Mouse (Mus musculus): Measurements from ENCODE around the gene Spsb1. TPM values are rescaled to one million over a fixed set of nuclear protein-coding genes. Genes with fewer than 3 reads are reported as not detected.

Spsb1 gene
- total and polyA plus RNA-seq, 2 experiments, result 0.91 to 0.92 TPM

- no peak for TF ChIP-seq POLR2A (IDR thresholded peaks at IDR 0.05; ENCODE audit: extremely low read depth, insufficient read depth, low read length)
- TF ChIP-seq CTCF (IDR thresholded peaks at IDR 0.05; ENCODE audit: low read depth, low read length), result no peak
- H3K27ac ChIP-seq (replicated peaks; ENCODE audit: insufficient read depth, low read depth, low read length), result no peak overlapping the region
- no peaks in the 10 kb centered on the region for H3K79me2 ChIP-seq (ENCODE audit: control insufficient read depth, insufficient read depth, low read length)
- H3K27me3 ChIP-seq (ENCODE audit: control insufficient read depth, insufficient read depth, low read length), result no peaks in the 10 kb centered on the region
- no peak overlapping the region for H3K9ac ChIP-seq (ENCODE audit: low read depth, low read length)
- H3K36me3 ChIP-seq (ENCODE audit: control insufficient read depth, insufficient read depth, low read length), result no peaks in the 10 kb centered on the region
- no peak for DNase-seq (ENCODE audit: extremely low read depth, low read depth, low spot score)
- 46% methylated on average over 8 of the region's 8 CpGs for WGBS
- no peak overlapping the region for H3K4me3 ChIP-seq (ENCODE audit: insufficient read depth, low read depth, low read length)
- H3K4me1 ChIP-seq (ENCODE audit: control insufficient read depth, insufficient read depth, low read length), result peaks cover 2% of the 10 kb centered on the region
Measured at GRCm38 (mm10) chr4:149851554-149851953, 103.3 kb downstream of the Spsb1 start.

- no peaks in the 10 kb centered on the region for H3K27me3 ChIP-seq (ENCODE audit: control insufficient read depth, insufficient read depth, low read length)
- no peak for TF ChIP-seq POLR2A (IDR thresholded peaks at IDR 0.05; ENCODE audit: extremely low read depth, insufficient read depth, low read length)
- no peak for TF ChIP-seq CTCF (IDR thresholded peaks at IDR 0.05; ENCODE audit: low read depth, low read length)
- 53% methylated on average over 10 of the region's 10 CpGs for WGBS
Measured at GRCm38 (mm10) chr4:149850674-149851073, 104.2 kb downstream of the Spsb1 start.

GRCm38 (mm10) chr4:149850045-149850444 lies 104.8 kb downstream of the Spsb1 start:
- Histone ChIP-seq H3K79me2 (ENCODE audit: control insufficient read depth, insufficient read depth, low read length) (no peaks in the 10 kb centered on the region), H3K4me3 (ENCODE audit: insufficient read depth, low read depth, low read length) (no peak overlapping the region), H3K4me1 (ENCODE audit: control insufficient read depth, insufficient read depth, low read length) (peaks cover 2% of the 10 kb centered on the region), H3K27ac (replicated peaks; ENCODE audit: insufficient read depth, low read depth, low read length) (no peak overlapping the region), H3K27me3 (ENCODE audit: control insufficient read depth, insufficient read depth, low read length) (no peaks in the 10 kb centered on the region), H3K9ac (ENCODE audit: low read depth, low read length) (no peak overlapping the region), H3K36me3 (ENCODE audit: control insufficient read depth, insufficient read depth, low read length) (no peaks in the 10 kb centered on the region)
- TF ChIP-seq CTCF (IDR thresholded peaks at IDR 0.05; ENCODE audit: low read depth, low read length), result no peak
- TF ChIP-seq POLR2A (IDR thresholded peaks at IDR 0.05; ENCODE audit: extremely low read depth, insufficient read depth, low read length), result no peak
- 88% methylated on average over 7 of the region's 7 CpGs for WGBS
- DNase-seq (ENCODE audit: extremely low read depth, low read depth, low spot score), result no peak

More at GRCm38 (mm10) chr4:149850674-149851073, 104.2 kb downstream of the Spsb1 start:
- Histone ChIP-seq H3K4me1 (ENCODE audit: control insufficient read depth, insufficient read depth, low read length) (peaks cover 2% of the 10 kb centered on the region), H3K27ac (replicated peaks; ENCODE audit: insufficient read depth, low read depth, low read length) (no peak overlapping the region), H3K9ac (ENCODE audit: low read depth, low read length) (no peak overlapping the region), H3K4me3 (ENCODE audit: insufficient read depth, low read depth, low read length) (no peak overlapping the region), H3K36me3 (ENCODE audit: control insufficient read depth, insufficient read depth, low read length) (no peaks in the 10 kb centered on the region), H3K79me2 (ENCODE audit: control insufficient read depth, insufficient read depth, low read length) (no peaks in the 10 kb centered on the region)
- DNase-seq (ENCODE audit: extremely low read depth, low read depth, low spot score), result no peak

GRCm38 (mm10) chr4:149849035-149849434 lies 105.8 kb downstream of the Spsb1 start:
- H3K36me3 ChIP-seq (ENCODE audit: control insufficient read depth, insufficient read depth, low read length), result no peaks in the 10 kb centered on the region
- H3K4me1 ChIP-seq (ENCODE audit: control insufficient read depth, insufficient read depth, low read length), result no peaks in the 10 kb centered on the region
- no peak overlapping the region for H3K9ac ChIP-seq (ENCODE audit: low read depth, low read length)
- no peak overlapping the region for H3K4me3 ChIP-seq (ENCODE audit: insufficient read depth, low read depth, low read length)
- DNase-seq (ENCODE audit: extremely low read depth, low read depth, low spot score), result no peak
- TF ChIP-seq POLR2A (IDR thresholded peaks at IDR 0.05; ENCODE audit: extremely low read depth, insufficient read depth, low read length) (no peak), CTCF (IDR thresholded peaks at IDR 0.05; ENCODE audit: low read depth, low read length) (no peak)
- no peak overlapping the region for H3K27ac ChIP-seq (replicated peaks; ENCODE audit: insufficient read depth, low read depth, low read length)
- 84% methylated on average over 5 of the region's 5 CpGs for WGBS
- H3K27me3 ChIP-seq (ENCODE audit: control insufficient read depth, insufficient read depth, low read length), result no peaks in the 10 kb centered on the region
- H3K79me2 ChIP-seq (ENCODE audit: control insufficient read depth, insufficient read depth, low read length), result no peaks in the 10 kb centered on the region

- Histone ChIP-seq H3K9ac (ENCODE audit: low read depth, low read length) (no peak overlapping the region), H3K27ac (replicated peaks; ENCODE audit: insufficient read depth, low read depth, low read length) (no peak overlapping the region), H3K36me3 (ENCODE audit: control insufficient read depth, insufficient read depth, low read length) (no peaks in the 10 kb centered on the region), H3K4me1 (ENCODE audit: control insufficient read depth, insufficient read depth, low read length) (no peaks in the 10 kb centered on the region), H3K27me3 (ENCODE audit: control insufficient read depth, insufficient read depth, low read length) (no peaks in the 10 kb centered on the region), H3K79me2 (ENCODE audit: control insufficient read depth, insufficient read depth, low read length) (no peaks in the 10 kb centered on the region), H3K4me3 (ENCODE audit: insufficient read depth, low read depth, low read length) (no peak overlapping the region)
- DNase-seq (ENCODE audit: extremely low read depth, low read depth, low spot score), result no peak
- no peak for TF ChIP-seq CTCF (IDR thresholded peaks at IDR 0.05; ENCODE audit: low read depth, low read length)
- WGBS, result 80% methylated on average over 22 of the region's 22 CpGs
Measured at GRCm38 (mm10) chr4:149846861-149847631, 107.8 kb downstream of the Spsb1 start.

Other genes with a start within 250 kb of the Spsb1 start
- gene Tmem201, start 217.0 kb downstream of the Spsb1 start, total RNA-seq (2014; rRNA removed), result 6.5 and 8.2 TPM in 2 replicates
- 23.4 and 25.2 TPM in 2 replicates for gene Tmem201, start 217.0 kb downstream of the Spsb1 start, polyA plus RNA-seq (2012; rRNA removed)
- 14.3 and 21.5 TPM in 2 replicates for gene Slc25a33, start 180.8 kb downstream of the Spsb1 start, total RNA-seq (2014; rRNA removed)
- 11.0 and 12.7 TPM in 2 replicates for gene Slc25a33, start 180.8 kb downstream of the Spsb1 start, polyA plus RNA-seq (2012; rRNA removed)
- gene H6pd, start 54.0 kb upstream of the Spsb1 start, total RNA-seq (2014; rRNA removed), result 121 and 187 TPM in 2 replicates
- gene H6pd, start 54.0 kb upstream of the Spsb1 start, polyA plus RNA-seq (2012; rRNA removed), result 183 and 205 TPM in 2 replicates
- gene Gpr157, start 132.3 kb upstream of the Spsb1 start, total RNA-seq (2014; rRNA removed), result 1.6 and 2.0 TPM in 2 replicates
- 1.4 and 2.0 TPM in 2 replicates for gene Gpr157, start 132.3 kb upstream of the Spsb1 start, polyA plus RNA-seq (2012; rRNA removed)
- 7.8 and 8.0 TPM in 2 replicates for gene Slc2a5, start 164.2 kb upstream of the Spsb1 start, total RNA-seq (2014; rRNA removed)
- 2.9 and 3.3 TPM in 2 replicates for gene Slc2a5, start 164.2 kb upstream of the Spsb1 start, polyA plus RNA-seq (2012; rRNA removed)
- gene Slc2a7, start 193.9 kb upstream of the Spsb1 start, total RNA-seq (2014; rRNA removed), result not detected in 2 replicates
- not detected in 2 replicates for gene Slc2a7, start 193.9 kb upstream of the Spsb1 start, polyA plus RNA-seq (2012; rRNA removed)
- not detected in 2 replicates for gene Car6, start 246.3 kb upstream of the Spsb1 start, total RNA-seq (2014; rRNA removed)
- not detected in 2 replicates for gene Car6, start 246.3 kb upstream of the Spsb1 start, polyA plus RNA-seq (2012; rRNA removed)

Measured in liver, adult 2 months (tissue).